Mouse (Mus musculus) ovary, adult 10 weeks (tissue): ENCODE results near the gene Cgas. TPM values are rescaled to one million over a fixed set of nuclear protein-coding genes. Genes with fewer than 3 reads are reported as not detected.

Experiments
- polyA plus RNA-seq: library from polyadenylated mRNA; stranded (reverse); fragments of 350-450 nt; fragmentation: Illumina TruSeq; extraction: RNeasy Lipid Tissue Mini Kit (QIAGEN cat#74804); gene quantifications from one replicate; pipeline ENCODE4 v1.2.3, GENCODE M21; 2014

The Cgas gene
- 5.2 TPM for polyA plus RNA-seq

DNA sequence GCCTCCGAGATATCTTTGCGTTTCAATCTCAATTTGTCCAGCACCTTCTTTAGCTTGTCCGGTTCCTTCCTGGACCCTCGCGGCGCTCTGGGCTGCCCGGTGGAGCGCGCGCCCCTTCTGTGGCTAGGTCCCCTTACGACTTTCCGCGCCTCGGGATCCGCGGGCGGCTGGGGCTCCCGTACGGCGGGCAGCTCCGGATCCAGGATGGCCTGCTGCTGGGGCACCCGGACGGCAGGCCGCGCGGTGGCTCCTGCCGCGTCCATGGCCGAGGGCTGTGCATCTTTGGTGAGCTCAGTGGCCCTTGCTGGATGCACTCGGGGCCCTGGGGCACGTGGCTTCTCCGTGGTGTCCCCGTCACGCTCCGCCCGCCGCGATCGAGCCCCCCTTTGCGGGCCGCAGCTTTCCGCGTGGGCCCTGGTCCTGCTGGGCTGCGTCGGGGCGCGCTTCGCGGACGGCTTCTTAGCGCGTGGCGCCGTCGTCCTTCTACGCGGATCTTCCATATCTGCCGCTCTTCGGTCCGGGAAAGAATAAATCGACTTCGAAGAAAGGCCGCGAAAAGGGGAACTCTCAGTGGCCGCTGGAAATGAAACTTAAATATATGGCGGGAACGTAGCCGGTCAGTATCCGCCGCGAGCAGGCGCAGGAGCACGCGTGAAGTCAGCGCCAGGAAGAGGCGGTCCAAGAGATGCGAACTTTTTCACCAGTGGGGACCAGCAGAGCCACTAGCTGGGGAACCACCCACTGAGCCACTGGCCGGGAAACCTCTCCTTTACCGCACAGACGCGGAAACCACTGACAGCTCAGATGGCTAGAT is at the start of gene Cgas:
TSS of gene Cgas (minus strand) at position 659 of the 814 bp plus-strand sequence.

DNA sequence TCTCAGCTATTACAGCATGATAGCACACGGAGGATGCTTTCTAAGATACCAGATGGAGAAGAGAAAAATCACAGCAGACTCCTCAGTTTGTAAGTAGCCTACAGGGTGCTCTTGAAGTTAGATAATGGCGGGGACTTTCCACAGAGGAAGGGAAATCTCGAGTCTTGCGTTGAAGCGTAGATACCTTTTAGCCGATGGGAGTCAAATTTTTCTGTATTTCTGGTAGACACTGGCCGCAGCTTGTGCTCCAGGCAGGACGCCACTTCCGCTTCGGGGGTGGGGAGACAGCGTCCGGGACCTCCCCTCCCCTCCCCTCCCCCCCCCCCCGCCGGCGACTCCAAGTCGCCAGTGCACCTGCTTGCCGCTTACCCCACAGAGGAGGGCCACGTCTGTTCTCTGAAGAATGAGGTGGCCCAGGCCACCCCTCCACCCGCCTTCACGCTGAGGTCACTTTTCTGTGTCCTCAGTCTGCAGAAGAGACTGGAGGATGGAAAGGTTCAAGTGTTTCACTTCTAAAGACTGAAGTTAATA is 45.9 kb upstream of the Cgas start, which contains the start of gene Eef1a1:
TSS of gene Eef1a1 (minus strand) at position 262 of the 531 bp plus-strand sequence.

DNA sequence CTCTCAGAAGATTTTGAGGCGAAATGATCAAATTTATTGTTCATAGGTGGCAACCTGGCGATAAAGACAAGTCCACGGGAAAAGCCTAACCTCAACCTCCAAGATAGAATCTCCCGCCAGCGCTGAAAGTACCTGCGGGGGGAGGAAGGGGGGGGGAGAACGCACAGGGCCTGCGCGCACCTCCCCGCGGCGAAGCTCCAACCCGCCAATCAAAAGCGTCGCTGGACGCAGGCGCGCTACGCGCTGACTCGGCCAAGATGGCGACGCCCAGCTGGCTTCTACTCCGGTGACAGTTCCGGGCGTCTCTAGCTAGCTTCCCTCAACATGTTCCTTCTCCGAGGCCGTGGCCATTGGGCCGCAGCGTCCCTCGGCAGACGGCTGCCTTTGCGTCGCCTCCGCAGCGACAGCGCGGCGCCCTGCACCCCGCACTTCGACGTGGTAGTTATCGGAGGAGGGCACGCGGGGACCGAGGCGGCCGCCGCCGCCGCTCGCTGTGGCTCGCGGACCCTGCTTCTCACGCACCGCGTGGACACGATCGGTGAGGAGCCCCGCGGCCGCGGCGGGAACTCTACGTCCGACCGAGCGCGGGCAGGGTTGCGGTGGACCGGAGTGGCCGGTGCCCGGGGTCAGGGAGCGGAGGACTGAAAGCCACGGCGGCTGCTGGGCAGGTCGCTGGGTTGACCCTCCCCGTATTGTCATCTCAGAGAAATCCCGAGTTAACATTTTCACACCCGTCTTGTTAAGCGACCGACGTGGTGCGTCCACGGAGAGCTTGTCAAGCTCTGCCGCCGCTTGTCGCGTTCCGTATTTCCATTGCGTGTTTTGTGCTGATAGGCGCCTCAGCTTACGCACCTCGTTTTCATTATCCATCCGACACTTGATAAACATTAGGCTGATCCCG is 5.2 kb upstream of the Cgas start, which contains the start of the genes Mto1 and Gm17324:
TSS of gene Mto1 (plus strand) at position 236 of the 901 bp plus-strand sequence.
TSS of gene Gm17324 (minus strand) at position 814 of the 901 bp plus-strand sequence.

DNA sequence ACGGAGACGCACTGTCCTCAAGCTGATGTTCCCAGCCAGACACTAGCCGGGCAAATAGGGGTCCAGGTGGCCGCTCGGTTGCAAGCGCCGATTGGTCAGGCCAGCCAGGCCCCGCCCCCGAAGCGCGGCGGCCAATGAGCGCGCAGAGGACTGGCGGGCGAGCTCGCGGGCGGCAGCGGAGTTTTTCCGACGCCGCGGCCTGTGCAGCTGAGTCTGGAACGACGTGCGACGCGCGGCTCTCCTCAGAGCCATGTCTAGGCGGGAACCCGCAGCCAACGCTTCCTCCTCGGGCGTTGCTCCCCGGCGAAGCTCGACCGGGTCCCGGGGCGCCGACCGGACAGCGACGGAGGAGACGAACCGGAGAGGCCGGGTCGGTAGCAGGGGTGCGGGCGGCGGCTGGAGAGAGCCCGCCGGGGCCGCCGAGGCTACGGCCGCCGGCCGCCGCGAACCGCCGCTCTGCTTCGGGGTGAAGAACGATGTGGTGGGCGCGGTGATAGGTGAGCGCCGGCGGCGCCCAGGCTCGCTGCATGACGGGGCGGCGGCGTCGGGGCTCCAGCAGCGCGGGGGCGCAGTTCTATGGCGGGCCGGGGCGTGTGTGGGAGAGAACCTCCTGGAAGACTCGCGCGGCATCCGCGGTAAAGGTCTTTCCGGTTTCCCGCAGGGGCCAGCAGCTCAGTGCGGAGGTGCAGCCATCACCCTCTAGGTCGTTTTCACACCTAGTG is 47.2 kb downstream of the Cgas start, which contains the start of gene Ddx43:
TSS of gene Ddx43 (plus strand) at position 148 of the 722 bp plus-strand sequence.

Other genes with a start within 250 kb of the Cgas start
- gene Gsta1, start 212.6 kb downstream of the Cgas start, polyA plus RNA-seq, result not detected
- gene Gm3776, start 186.1 kb downstream of the Cgas start, polyA plus RNA-seq, result not detected
- gene Gm10639, start 153.3 kb downstream of the Cgas start, polyA plus RNA-seq, result not detected
- gene Omt2a, start 128.4 kb downstream of the Cgas start, polyA plus RNA-seq, result 49.9 TPM
- 111 TPM for gene Omt2b, start 115.6 kb downstream of the Cgas start, polyA plus RNA-seq
- gene Gsta2, start 87.4 kb downstream of the Cgas start, polyA plus RNA-seq, result 29.7 TPM
- gene Dppa5a, start 75.1 kb downstream of the Cgas start, polyA plus RNA-seq, result 2.8 TPM
- 21.6 TPM for gene Ooep, start 64.5 kb downstream of the Cgas start, polyA plus RNA-seq
- 0.20 TPM for gene Ddx43, start 47.5 kb downstream of the Cgas start, polyA plus RNA-seq
- 14.9 TPM for gene Mto1, start 5.0 kb upstream of the Cgas start, polyA plus RNA-seq
- not detected for gene Gm17324, start 5.5 kb upstream of the Cgas start, polyA plus RNA-seq
- 6,126 TPM for gene Eef1a1, start 45.9 kb upstream of the Cgas start, polyA plus RNA-seq
- 25.3 TPM for gene Slc17a5, start 144.8 kb upstream of the Cgas start, polyA plus RNA-seq
- gene Cd109, start 172.3 kb upstream of the Cgas start, polyA plus RNA-seq, result 7.1 TPM